Mouse (Mus musculus): Measurements from ENCODE around the gene Herc3.

DNA sequence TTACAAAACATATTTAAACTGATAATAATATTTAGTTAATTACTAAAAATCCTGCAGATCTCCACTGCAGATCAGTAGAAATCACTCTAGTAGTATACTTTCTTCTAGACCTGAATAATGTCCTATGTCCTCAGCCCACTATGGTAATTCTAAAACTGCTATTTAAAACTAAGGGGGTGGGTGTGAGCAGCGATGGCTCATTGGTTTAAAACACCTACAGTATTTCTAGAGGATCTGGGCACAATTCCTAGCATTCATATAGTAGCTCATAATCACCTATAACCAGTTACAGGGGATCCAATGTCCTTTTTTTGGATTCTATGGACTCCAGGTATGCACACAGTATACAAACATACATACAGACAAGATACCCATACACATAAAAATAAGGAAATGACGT lies 115.0 kb downstream of the Herc3 start:
- TF ChIP-seq CTCF (IDR thresholded peaks at IDR 0.05; ENCODE audit: borderline replicate concordance, extremely low read depth, insufficient read depth, insufficient read length): no peak
- TF ChIP-seq POLR2A (IDR thresholded peaks at IDR 0.05; ENCODE audit: borderline replicate concordance, extremely low read depth, insufficient read depth, insufficient read length, poor library complexity, severe bottlenecking): no peak

Measured in brain, embryonic 14.5 days (tissue).